Mouse (Mus musculus): ENCODE results near the gene Ube2o. TPM values are rescaled to one million over a fixed set of nuclear protein-coding genes. Genes with fewer than 3 reads are reported as not detected.
A peak's percentile ranks its signal among the peaks of the same experiment; 100 is the strongest.

The Ube2o gene
- total and polyA plus RNA-seq, 2 experiments from 2014 or later, result 31.3 to 112 TPM

DNA sequence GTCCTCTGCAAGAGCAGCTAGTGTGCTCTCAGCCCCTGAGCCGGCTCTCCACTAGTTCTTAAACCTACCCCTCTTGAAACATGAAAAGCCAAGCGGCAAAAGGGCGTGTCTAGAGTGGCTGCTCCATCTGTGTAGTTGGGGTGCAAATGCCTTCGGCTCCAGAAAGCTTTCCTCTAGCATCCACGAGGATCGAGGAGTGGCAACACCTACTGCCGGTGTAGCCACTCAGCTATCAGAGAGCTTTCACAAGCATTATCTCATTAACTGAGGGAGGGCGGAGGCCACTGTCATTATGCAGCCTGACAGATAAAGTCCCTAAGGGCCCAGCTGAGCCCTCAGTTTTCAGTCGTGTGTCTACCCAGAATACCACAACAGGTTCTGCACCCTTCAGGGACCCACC lies 38.8 kb upstream of the Ube2o start:
- no peak overlapping the region for H3K27ac ChIP-seq
- ATAC-seq, result no peak

DNA sequence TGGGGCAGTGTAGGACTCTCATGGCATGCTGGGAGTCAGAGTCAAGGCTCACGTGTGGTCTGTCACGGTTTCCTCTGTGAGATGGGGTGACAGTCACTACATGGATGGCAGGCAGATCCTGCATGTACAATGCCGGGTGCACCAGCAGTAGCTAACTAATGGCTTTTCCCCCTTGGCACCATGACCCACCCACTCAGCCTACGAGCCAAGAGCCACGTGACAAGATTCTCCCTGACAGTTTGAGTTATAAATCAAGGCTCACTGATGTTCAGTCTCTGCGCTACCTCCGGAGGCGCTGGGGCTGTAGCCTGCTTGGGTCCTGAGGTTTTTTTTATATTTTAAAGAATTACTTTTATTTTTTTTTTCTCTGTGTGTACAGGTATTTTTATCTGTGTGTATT lies 38.3 kb upstream of the Ube2o start:
- no peak overlapping the region; the same call in 1 of the 2 replicates for H3K4me2 ChIP-seq (ENCODE audit: low read depth, low read length)
- H3K9me3 ChIP-seq (ENCODE audit: low read length), result no peaks in the 10 kb centered on the region
- peak; percentile 46 for DNase-seq (ENCODE audit: low spot score)
- no peak overlapping the region for H3K4me3 ChIP-seq (ENCODE audit: low read length)
- TF ChIP-seq CTCF (IDR thresholded peaks at IDR 0.05; ENCODE audit: low read depth), result no peak
- ATAC-seq, result no peak
- no peaks in the 10 kb centered on the region for H3K36me3 ChIP-seq (ENCODE audit: insufficient read depth, low read length)
- no peak overlapping the region for H3K9ac ChIP-seq (replicated peaks; ENCODE audit: low read length)
- peak overlapping the region; percentile 11; the same call in 1 of the 2 replicates for H3K27ac ChIP-seq
- 42% methylated on average over 8 of the region's 8 CpGs for WGBS
- H3K4me1 ChIP-seq (ENCODE audit: insufficient read depth, low read length), result peaks cover 38% of the 10 kb centered on the region
- H3K27me3 ChIP-seq (ENCODE audit: insufficient read depth, low read length), result no peaks in the 10 kb centered on the region

More for the DNA sequence above, 38.8 kb upstream of the Ube2o start:
- Histone ChIP-seq H3K4me2 (ENCODE audit: low read depth, low read length) (no peak overlapping the region), H3K4me1 (ENCODE audit: insufficient read depth, low read length) (peaks cover 39% of the 10 kb centered on the region), H3K36me3 (ENCODE audit: insufficient read depth, low read length) (no peaks in the 10 kb centered on the region), H3K27me3 (ENCODE audit: insufficient read depth, low read length) (0 out of 2 replicates have a peak, but pooled peaks cover 3% of the 10 kb centered on the region), H3K9me3 (ENCODE audit: low read length) (no peaks in the 10 kb centered on the region), H3K9ac (replicated peaks; ENCODE audit: low read length) (no peak overlapping the region), H3K4me3 (ENCODE audit: low read length) (no peak overlapping the region)
- no peak for TF ChIP-seq CTCF (IDR thresholded peaks at IDR 0.05; ENCODE audit: low read depth)
- DNase-seq (ENCODE audit: low spot score), result no peak
- WGBS, result 36% methylated on average over 9 of the region's 9 CpGs

DNA sequence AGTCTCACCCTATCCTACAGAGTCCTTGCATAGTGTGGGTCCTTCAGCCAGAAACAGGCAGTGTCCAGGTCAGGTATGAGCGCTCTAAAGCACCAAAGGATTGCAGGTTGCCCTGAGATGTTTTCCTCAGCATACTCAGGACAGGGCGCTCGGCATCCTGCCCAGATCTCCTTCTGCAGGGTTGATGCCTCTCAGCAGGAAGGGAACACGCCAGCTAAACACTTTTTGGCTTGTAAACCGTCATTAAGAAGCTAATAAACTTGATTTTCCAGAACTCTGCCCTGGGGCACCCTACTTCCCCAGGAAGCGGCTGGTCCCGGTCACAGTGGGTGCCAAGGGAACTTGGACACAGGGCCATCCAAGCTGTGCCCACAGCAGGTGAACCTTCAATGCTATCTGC lies 37.9 kb upstream of the Ube2o start:
- Histone ChIP-seq H3K27ac (peak overlapping the region; percentile 11; the same call in 1 of the 2 replicates), H3K36me3 (ENCODE audit: insufficient read depth, low read length) (no peaks in the 10 kb centered on the region), H3K9ac (replicated peaks; ENCODE audit: low read length) (no peak overlapping the region), H3K4me3 (ENCODE audit: low read length) (no peak overlapping the region), H3K4me1 (ENCODE audit: insufficient read depth, low read length) (peaks cover 35% of the 10 kb centered on the region), H3K4me2 (ENCODE audit: low read depth, low read length) (no peak overlapping the region; the same call in 1 of the 2 replicates), H3K27me3 (ENCODE audit: insufficient read depth, low read length) (no peaks in the 10 kb centered on the region), H3K9me3 (ENCODE audit: low read length) (no peaks in the 10 kb centered on the region)
- ATAC-seq, result no peak
- no peak for TF ChIP-seq CTCF (IDR thresholded peaks at IDR 0.05; ENCODE audit: low read depth)
- 56% methylated on average over 7 of the region's 7 CpGs for WGBS
- peak; percentile 40 for DNase-seq (ENCODE audit: low spot score)

DNA sequence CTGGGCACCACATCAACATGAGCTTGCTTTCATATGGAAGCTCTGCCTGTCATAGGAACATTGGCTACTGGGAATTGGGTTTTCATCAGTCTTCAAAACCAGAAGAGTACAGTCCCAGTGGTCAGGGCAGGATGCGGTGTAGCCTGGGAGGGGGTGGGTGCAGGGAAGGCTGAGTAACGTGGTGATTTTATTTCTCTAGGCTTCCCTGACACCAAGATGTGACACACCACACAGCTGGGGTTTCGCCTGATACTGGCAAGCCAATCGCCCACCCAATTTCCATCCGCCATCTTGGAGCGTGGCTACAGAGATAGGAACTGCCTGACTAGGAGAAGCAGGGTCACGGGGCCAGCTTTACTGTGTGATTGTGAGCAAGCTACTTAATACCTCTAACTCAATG lies 37.4 kb upstream of the Ube2o start:
- DNase-seq (ENCODE audit: low spot score) (no peak), ATAC-seq (no peak)
- no peak overlapping the region for H3K9ac ChIP-seq (replicated peaks; ENCODE audit: low read length)
- no peaks in the 10 kb centered on the region for H3K9me3 ChIP-seq (ENCODE audit: low read length)
- peaks cover 30% of the 10 kb centered on the region for H3K4me1 ChIP-seq (ENCODE audit: insufficient read depth, low read length)
- no peak overlapping the region for H3K27ac ChIP-seq
- WGBS, result 92% methylated on average over 7 of the region's 7 CpGs
- H3K36me3 ChIP-seq (ENCODE audit: insufficient read depth, low read length), result no peaks in the 10 kb centered on the region
- H3K27me3 ChIP-seq (ENCODE audit: insufficient read depth, low read length), result no peaks in the 10 kb centered on the region
- H3K4me2 ChIP-seq (ENCODE audit: low read depth, low read length), result no peak overlapping the region
- no peak for TF ChIP-seq CTCF (IDR thresholded peaks at IDR 0.05; ENCODE audit: low read depth)
- H3K4me3 ChIP-seq (ENCODE audit: low read length), result no peak overlapping the region

DNA sequence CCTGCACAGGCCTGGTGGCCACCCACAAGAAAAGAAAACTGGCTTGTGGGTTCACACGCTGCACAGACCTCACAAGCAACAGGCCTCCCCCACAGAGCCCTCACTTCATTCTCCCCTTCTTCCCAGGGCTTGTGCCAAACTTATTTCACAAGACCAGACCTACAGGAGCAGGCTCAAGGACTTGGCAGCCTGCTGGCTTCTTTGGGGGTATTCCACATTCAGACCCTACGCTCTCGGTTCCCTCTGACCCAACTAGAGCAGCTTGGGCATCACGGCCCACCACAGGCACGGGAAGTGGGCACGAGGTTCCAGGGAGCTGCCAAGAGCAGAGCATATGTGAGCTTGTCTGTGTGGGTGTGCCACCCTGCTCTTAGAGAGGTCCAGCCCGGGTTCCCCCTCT lies 36.4 kb upstream of the Ube2o start:
- peaks cover 29% of the 10 kb centered on the region for H3K4me1 ChIP-seq (ENCODE audit: insufficient read depth, low read length)
- no peaks in the 10 kb centered on the region for H3K27me3 ChIP-seq (ENCODE audit: insufficient read depth, low read length)
- no peaks in the 10 kb centered on the region for H3K36me3 ChIP-seq (ENCODE audit: insufficient read depth, low read length)
- no peak for TF ChIP-seq CTCF (IDR thresholded peaks at IDR 0.05; ENCODE audit: low read depth)
- ATAC-seq (peak; percentile 14; the same call in 1 of the 2 replicates), DNase-seq (ENCODE audit: low spot score) (peak; percentile 58)
- H3K9me3 ChIP-seq (ENCODE audit: low read length), result no peaks in the 10 kb centered on the region
- H3K9ac ChIP-seq (replicated peaks; ENCODE audit: low read length), result no peak overlapping the region
- no peak overlapping the region for H3K4me3 ChIP-seq (ENCODE audit: low read length)
- no peak overlapping the region for H3K27ac ChIP-seq
- WGBS, result 52% methylated on average over 7 of the region's 7 CpGs
- H3K4me2 ChIP-seq (ENCODE audit: low read depth, low read length), result no peak overlapping the region

DNA sequence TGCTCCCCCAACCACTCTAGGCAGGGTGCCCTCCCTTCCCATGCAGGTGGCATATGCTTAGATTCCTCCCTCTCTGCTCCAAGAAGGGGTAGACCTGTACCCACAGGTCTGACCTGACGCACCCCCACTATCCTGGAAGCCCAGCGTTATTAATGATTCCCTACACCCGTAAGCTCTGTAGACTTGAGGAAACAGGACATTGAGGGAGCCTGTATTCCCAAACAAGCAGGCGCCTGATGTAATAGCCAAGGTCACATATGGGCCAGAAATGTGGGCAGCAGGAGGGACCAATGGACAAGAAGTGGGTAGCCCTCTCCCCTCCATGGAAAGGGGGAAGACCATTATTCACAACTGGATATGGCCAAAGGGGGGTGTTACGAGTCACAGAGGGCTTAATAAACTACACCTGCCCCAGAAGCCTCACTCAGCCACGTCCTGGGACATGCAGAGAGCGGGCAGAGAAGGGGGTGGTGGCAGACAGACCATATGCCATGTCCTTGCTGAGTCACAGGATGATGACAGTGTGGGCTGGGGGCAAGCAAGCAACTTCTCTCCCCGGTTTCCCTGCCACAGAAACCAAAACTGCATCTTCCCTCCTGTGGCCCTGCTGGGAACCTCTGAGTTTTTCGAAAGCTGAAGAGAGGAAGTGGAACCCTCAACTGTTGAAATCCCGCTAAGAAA lies 35.3 kb upstream of the Ube2o start:
- TF ChIP-seq CTCF (IDR thresholded peaks at IDR 0.05; ENCODE audit: low read depth), result no peak
- Histone ChIP-seq H3K4me1 (ENCODE audit: insufficient read depth, low read length) (peaks cover 21% of the 10 kb centered on the region), H3K4me2 (ENCODE audit: low read depth, low read length) (no peak overlapping the region), H3K9ac (replicated peaks; ENCODE audit: low read length) (no peak overlapping the region), H3K4me3 (ENCODE audit: low read length) (no peak overlapping the region), H3K27ac (no peak overlapping the region), H3K9me3 (ENCODE audit: low read length) (no peaks in the 10 kb centered on the region), H3K27me3 (ENCODE audit: insufficient read depth, low read length) (no peaks in the 10 kb centered on the region), H3K36me3 (ENCODE audit: insufficient read depth, low read length) (no peaks in the 10 kb centered on the region)
- DNase-seq (ENCODE audit: low spot score) (no peak), ATAC-seq (no peak)
- WGBS, result 79% methylated on average over 10 of the region's 10 CpGs

DNA sequence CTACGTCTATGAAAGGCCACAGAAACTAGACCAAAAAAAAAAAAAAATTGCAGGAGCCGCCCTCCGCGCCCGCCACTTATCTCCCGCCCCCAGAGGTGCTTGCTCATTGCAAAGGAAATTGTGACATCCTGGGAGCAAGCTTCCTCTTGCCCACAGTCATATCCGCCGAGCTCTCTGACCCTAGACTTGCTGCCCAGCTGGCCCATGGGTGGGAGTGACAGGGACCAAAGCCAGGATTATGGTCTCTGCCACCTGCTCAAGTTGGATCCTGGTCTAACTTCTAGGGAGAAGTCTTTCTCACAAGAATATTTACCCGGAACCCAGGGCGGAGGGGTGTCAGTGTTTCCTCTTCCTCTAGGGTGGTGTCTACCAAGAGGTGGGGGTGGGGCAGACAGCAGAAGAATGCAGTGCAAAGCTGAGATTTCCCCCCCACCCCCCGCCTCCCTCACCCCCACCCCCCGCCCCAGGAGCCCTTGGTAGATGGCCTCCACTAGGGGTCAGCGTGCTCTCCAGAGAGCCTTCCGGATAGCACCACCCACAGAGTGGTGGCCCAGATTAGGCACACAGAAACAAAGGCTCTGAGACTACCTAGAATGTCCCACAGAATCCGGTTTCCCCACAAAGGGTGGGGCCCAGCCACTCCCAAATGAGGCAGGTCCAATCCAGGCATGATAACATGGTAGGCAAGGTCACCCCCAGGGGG lies 34.6 kb upstream of the Ube2o start:
- no peaks in the 10 kb centered on the region for H3K36me3 ChIP-seq (ENCODE audit: insufficient read depth, low read length)
- no peak for TF ChIP-seq CTCF (IDR thresholded peaks at IDR 0.05; ENCODE audit: low read depth)
- WGBS, result 58% methylated on average over 14 of the region's 15 CpGs
- H3K27ac ChIP-seq, result no peak overlapping the region
- H3K4me3 ChIP-seq (ENCODE audit: low read length), result no peak overlapping the region
- no peak overlapping the region for H3K9ac ChIP-seq (replicated peaks; ENCODE audit: low read length)
- ATAC-seq, result no peak
- no peaks in the 10 kb centered on the region for H3K27me3 ChIP-seq (ENCODE audit: insufficient read depth, low read length)
- peak overlapping the region; percentile 8; the same call in 1 of the 2 replicates for H3K4me2 ChIP-seq (ENCODE audit: low read depth, low read length)
- peaks cover 20% of the 10 kb centered on the region for H3K4me1 ChIP-seq (ENCODE audit: insufficient read depth, low read length)
- no peaks in the 10 kb centered on the region for H3K9me3 ChIP-seq (ENCODE audit: low read length)
- no peak for DNase-seq (ENCODE audit: low spot score)
